Mouse (Mus musculus) T-cell, adult 2 months (primary cell): ENCODE measurements at regions not wholly inside any gene's neighbourhood (a gene's known extent, or its start where the extent isn't known, plus 50 kb on each side); places are given as distances from the start of the nearest gene placed in this dataset.

ENCODE experiments used
- DNase-seq: peaks from one replicate; pipeline ENCODE4 v3.0.0; 2022; ENCODE audit warnings: low spot score

GRCm38 (mm10) chr2:10990043-10990728 is 181.7 kb upstream of the Prkcq start:
- DNase-seq, result no peak

DNA sequence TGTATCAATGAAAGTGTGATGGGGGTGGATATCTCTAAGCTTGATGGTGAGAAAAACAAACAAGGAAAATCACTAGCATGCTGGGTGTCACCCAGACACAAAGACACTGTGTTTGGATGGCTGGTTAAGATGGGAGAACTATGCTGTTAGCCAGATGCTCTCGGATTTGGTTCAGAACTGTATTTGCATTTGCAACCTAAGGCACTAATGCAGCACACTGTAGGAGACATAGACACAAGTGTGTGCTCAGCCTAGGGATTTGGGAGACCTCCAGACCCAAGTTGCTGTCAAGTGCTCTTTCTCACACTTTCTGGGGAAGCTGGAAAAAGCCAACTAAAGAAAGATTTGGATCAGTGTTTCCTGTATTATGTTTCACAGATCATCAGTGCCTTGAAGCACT is 173.1 kb upstream of the Prkcq start:
- DNase-seq, result no peak

GRCm38 (mm10) chr2:10999217-10999618 is 172.7 kb upstream of the Prkcq start:
- no peak for DNase-seq

- DNase-seq, result no peak
Observed at GRCm38 (mm10) chr2:11005806-11006205, 166.1 kb upstream of the Prkcq start.

DNA sequence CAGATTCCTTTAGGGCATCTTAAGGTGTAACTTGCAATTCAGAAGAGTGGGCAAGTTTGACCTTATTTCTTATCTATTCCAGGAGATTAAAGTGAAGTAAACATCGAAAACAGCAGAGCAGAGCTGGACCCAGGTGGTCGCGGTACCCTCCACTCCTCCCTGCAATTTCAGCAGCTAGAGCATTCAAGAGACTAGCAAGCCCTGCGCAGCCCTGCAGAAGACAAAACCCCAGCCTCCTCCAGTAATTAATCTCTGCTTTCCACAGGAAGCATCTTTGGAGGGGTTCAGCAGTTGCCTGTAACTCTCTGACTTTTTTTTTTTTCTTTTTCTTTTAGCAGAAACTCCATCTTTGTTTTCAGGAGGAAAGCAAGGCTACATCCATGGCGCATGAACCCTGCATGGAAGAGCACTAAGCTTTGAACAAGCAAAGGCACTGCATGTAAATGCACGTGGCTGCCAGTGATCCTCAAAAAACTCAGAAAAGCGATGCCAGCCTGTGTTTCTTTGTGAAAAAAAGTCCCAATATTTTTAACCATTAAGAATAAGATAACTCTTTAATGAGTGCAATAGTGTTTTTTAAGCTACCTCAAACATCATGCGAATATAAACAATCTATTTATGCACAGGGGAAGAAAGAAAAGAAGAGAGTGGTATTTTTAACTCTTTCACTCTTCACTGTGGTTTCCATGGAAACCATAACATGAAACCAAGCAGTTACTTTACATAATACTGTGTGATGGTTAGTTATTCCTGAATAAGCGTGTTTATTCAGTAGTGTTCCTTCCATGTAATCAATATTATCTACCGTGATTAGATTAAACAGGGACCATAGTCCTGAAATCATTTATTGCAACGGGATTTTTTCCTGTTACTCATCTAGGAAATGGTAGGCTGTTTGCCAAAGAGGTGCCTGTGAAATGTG is 160.6 kb upstream of the Prkcq start:
- DNase-seq, result no peak

- DNase-seq, result no peak
Observed at GRCm38 (mm10) chr2:11012312-11012860, 159.5 kb upstream of the Prkcq start.

GRCm38 (mm10) chr2:11013154-11013553 is 158.8 kb upstream of the Prkcq start:
- no peak for DNase-seq

GRCm38 (mm10) chr2:11016446-11016845 is 155.5 kb upstream of the Prkcq start:
- peak; percentile 48 for DNase-seq

GRCm38 (mm10) chr2:11032891-11033290 is 139.0 kb upstream of the Prkcq start:
- no peak for DNase-seq

- no peak for DNase-seq
Observed at GRCm38 (mm10) chr2:11034178-11034577, 137.7 kb upstream of the Prkcq start.

GRCm38 (mm10) chr2:11037343-11037742 is 134.6 kb upstream of the Prkcq start:
- DNase-seq, result no peak

GRCm38 (mm10) chr2:11038440-11038839 is 133.5 kb upstream of the Prkcq start:
- DNase-seq, result no peak

GRCm38 (mm10) chr2:11040005-11040404 is 131.9 kb upstream of the Prkcq start:
- peak; percentile 48 for DNase-seq

DNA sequence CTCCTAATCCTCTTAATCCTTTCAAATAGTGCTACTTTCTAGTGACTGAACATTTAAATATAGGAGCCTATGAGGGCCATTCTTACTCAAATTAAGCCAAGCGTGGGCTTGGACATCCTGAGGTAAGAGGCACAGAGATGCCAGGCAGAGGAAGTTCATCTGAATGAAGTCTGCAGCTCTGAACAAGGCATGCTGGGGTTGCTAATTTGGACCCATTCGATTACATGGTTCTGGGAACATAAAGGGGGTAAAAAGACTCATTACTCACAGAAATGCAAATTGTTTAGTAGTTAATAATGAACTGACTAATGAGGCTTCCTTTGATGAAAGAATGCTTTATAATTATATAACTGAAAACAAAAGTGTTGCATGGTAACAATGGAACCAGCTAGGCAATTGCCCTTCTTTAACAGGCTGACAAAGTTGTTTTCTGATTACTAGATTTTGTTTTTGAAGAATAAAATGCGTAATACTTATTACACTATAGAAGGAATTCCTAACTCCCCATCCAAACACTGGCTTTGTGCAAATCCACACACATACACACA is 127.1 kb upstream of the Prkcq start:
- DNase-seq, result no peak

DNA sequence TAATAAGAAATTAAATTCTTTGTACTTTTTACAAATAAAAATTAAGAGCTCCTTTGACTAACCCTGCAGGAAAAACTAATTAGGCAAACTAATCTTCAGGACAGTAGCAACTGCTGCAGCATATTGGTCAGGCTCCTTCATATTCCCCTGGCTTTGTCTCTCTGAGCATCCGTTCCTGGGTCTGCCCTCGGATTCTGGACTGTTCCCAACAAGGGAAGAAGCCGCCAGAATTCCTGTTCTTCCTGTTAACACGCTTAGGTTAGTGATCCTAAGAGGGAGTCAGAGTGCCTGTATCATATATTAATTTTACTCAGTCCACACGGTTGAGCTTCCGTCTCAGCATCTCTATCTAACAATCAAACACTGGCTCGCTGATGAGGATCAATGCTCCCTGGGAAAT is 120.3 kb upstream of the Prkcq start:
- no peak for DNase-seq

DNA sequence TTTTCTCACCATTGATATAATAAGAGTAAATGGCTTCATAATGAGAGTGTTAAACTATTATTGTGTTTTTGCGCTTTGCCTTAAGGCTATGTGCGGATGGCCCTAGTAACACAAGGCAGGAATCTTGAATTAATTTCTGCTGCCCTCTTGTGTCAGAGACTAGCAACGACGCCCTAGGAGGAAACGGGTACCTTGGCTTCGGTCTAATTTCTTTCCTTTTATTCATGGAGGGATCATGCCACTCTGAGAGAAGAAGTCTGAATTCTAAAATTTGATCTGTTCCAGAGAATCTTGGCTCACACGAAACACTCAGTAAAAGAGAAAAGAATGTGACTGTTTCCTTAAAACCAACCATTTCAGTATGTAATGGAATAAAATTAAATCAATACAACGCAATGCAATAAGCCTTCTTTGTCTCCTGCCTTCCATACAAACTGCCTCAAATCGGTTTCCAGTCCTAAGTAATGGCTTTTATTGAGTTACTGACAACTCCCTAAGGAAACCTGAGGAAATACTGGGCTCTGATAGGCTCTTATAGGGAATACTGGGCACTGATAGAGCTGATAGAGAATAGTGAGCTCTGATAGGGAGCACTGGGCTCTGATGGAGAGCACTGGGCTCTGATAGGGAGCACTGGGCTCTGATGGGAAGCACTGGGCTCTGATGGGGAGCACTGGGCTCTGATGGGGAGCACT is 112.0 kb upstream of the Prkcq start:
- DNase-seq, result peak; percentile 45

DNA sequence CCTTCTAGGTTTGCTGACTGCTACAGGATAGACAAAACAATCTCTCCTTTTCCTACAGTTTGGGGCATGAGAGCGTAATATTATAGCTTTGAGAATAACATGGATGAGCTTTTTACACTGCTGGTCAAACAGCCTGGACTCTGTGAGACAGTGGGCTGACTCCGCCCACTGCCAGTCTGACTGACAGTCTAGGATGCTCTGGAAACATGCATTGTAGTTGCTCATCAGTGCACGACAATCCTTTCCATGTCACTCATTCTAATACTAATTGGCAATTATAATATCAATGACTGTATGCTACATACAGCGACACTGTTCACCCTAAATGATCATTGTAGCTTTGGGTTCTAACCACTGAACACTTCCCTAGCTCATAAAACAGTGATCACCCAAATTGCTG is 104.5 kb upstream of the Prkcq start:
- DNase-seq, result no peak

GRCm38 (mm10) chr2:11083536-11083935 is 88.4 kb upstream of the Prkcq start:
- no peak for DNase-seq

GRCm38 (mm10) chr2:11086996-11087395 is 84.9 kb upstream of the Prkcq start:
- peak; percentile 37 for DNase-seq

GRCm38 (mm10) chr2:11099834-11100622 is 71.9 kb upstream of the Prkcq start:
- DNase-seq, result peak; percentile 50

GRCm38 (mm10) chr2:11113191-11113590 is 58.7 kb upstream of the Prkcq start:
- DNase-seq, result peak; percentile 76
